Mouse (Mus musculus) embryo, embryonic 10.5 days (tissue): ENCODE measurements around the gene Gm45717.

Source experiments
- DNase-seq: peaks from one replicate; pipeline ENCODE4 v3.0.0-alpha.2; 2015; ENCODE audit warnings: low spot score

Gm45717 gene

DNA sequence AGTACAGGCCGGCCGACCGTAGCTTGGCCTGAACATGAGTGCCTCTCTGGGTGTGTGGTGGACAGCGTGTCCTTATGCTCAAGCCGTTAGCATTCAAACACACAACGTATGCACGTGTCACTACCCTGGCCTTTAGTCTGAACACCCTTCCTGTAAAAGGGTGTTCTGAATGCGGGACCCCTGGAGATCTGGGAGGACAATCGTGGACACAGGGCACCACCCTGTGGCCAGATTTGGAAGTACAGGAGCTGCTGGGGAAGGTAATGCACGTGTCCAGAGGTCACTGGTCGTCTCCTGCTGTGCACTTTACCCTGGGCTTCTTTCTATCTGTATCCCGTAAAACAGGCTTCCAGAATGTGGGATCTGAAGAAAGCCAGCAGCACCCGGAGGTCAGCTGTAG is 52.5 kb downstream of the Gm45717 start:
- peak; percentile 89 for DNase-seq

DNA sequence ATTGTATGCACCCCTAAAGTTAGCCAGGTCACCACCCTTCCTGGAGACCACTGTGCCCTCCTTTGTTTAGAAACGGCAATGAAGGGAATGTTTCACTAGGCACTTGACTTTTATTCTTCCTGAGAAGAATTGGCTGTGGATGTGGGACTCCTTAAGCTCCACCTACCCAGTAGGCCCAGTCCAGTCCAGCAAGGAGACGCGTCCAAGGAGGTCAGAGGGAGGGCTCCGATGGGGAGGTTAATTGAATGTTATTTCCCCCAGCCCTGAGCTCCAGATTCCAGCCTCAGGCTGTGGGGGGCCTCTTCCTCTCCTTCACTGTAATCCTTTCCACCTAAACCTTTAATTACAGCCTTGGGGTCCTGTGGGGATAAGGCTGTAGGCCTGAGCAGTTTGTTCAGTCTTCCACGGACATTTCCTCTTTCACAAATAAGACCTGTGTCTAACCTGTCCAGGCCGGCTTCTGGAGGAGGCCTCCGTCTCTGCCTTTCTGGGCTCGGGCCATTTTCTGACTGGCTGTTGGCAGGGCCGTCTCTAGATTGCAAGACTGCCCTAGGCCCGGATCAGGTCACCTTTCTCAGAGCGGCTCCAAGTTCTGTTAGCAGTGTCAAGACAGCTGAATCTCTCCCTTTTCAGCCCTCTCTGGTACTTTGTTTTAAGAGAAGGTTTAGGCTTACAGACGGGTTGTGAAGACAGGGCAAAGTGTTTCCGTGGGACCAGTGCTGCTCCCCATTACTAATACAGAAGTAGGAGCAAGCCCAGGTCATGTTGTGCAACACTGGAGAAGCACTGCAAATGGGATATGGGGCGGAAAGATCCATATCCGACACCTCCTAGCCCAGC is 53.5 kb downstream of the Gm45717 start:
- DNase-seq: no peak

DNA sequence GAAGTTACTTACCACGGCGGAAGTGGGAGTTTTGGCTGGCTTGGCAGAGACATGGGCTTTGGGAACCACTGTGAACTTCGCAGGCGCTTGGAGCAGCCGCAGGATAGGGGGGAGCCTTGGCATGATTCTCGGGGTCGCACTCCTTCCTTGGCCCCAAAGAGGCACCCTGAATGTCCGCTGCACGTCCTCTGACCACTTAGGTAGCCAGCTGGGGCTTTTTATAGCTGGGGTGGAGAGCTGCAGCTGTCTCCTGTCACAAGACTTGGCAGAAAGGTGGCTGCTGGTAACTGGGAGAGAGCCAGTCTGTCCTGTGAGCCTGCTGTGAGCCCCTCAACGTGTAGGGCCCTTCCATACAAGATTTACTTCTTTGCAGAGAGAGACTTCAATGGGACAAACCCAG is 55.5 kb downstream of the Gm45717 start, which contains the start of gene Cox8b:
Cox8b (minus strand) TSS at position 227 of the 400 bp plus-strand sequence.
- DNase-seq: no peak
